Mouse (Mus musculus): ENCODE measurements around the gene Slc34a1.

GRCm38 (mm10) chr13:55431889-55432685 is 34.1 kb downstream of the Slc34a1 start:
- TF ChIP-seq ZC3H11A (IDR thresholded peaks at IDR 0.05; ENCODE audit: borderline replicate concordance, low read depth, low read length) (no peak), CHD2 (IDR thresholded peaks at IDR 0.05; ENCODE audit: low read depth, low read length) (no peak), HCFC1 (IDR thresholded peaks at IDR 0.05; ENCODE audit: borderline replicate concordance, insufficient read depth, low read length) (no peak)
